Mouse (Mus musculus) layer of hippocampus, postnatal 36 days (tissue): ENCODE data around the gene Higd1c. TPM values are rescaled to one million over a fixed set of nuclear protein-coding genes. Genes with fewer than 3 reads are reported as not detected.
"Not testable (repeated sequence)": the region's sequence is repeated elsewhere in the genome, so short reads cannot be mapped to it uniquely, and the experiment has no call there.

ENCODE experiments used
- DNase-seq, 2 experiments: peaks; one replicate each; pipeline ENCODE4 v3.0.0; 2022
- total RNA-seq, 2 experiments: library from RNA; stranded (reverse); gene quantifications; 2 replicates each; pipeline ENCODE4 v1.2.3; 2021

Higd1c gene
- total RNA-seq, 2 experiments from 2014 or later: not detected

GRCm38 (mm10) chr15:100411731-100412130, 47.4 kb downstream of the Higd1c start:
- DNase-seq: no peak

- DNase-seq: no peak
Observed at GRCm38 (mm10) chr15:100413306-100413705, 49.0 kb downstream of the Higd1c start.

- no peak for DNase-seq
Observed at GRCm38 (mm10) chr15:100414011-100414410, 49.7 kb downstream of the Higd1c start.

GRCm38 (mm10) chr15:100414942-100415341, 50.6 kb downstream of the Higd1c start:
- no peak for DNase-seq

GRCm38 (mm10) chr15:100415684-100416083, 51.3 kb downstream of the Higd1c start:
- DNase-seq: no peak

GRCm38 (mm10) chr15:100417854-100418450, 53.6 kb downstream of the Higd1c start:
- DNase-seq: no peak

- no peak for DNase-seq
Observed at GRCm38 (mm10) chr15:100419311-100419710, 55.0 kb downstream of the Higd1c start.

GRCm38 (mm10) chr15:100419901-100420745, 55.8 kb downstream of the Higd1c start:
- DNase-seq: no peak

- no peak for DNase-seq
Observed at GRCm38 (mm10) chr15:100421059-100421757, 56.9 kb downstream of the Higd1c start.

GRCm38 (mm10) chr15:100421758-100422197, 57.4 kb downstream of the Higd1c start, which contains the start of gene Gm5475:
Gene Gm5475, plus strand, starts transcription at chr15:100422147.
- not testable (repeated sequence) for DNase-seq

- DNase-seq: no peak
Observed at GRCm38 (mm10) chr15:100422476-100422875, 58.1 kb downstream of the Higd1c start.

GRCm38 (mm10) chr15:100422899-100423860, 58.8 kb downstream of the Higd1c start:
- peak; percentile 96 for DNase-seq

- no peak for DNase-seq
Observed at GRCm38 (mm10) chr15:100423916-100424315, 59.6 kb downstream of the Higd1c start.

- no peak for DNase-seq
Observed at GRCm38 (mm10) chr15:100424396-100425122, 60.2 kb downstream of the Higd1c start, which contains the start of gene Slc11a2. Gene Slc11a2, minus strand, starts transcription at chr15:100425072.

GRCm38 (mm10) chr15:100428296-100428905, 64.1 kb downstream of the Higd1c start:
- DNase-seq: no peak

- peak in 1 of 2 experiments; percentile 24 for DNase-seq
Observed at GRCm38 (mm10) chr15:100429959-100430565, 65.7 kb downstream of the Higd1c start.

GRCm38 (mm10) chr15:100433234-100433633, 68.9 kb downstream of the Higd1c start:
- no peak for DNase-seq
